Mouse (Mus musculus): ENCODE data around the gene Fam207a. TPM values are rescaled to one million over a fixed set of nuclear protein-coding genes. Genes with fewer than 3 reads are reported as not detected.

Fam207a gene
- polyA plus RNA-seq, 1 experiment from 2014 or later = 51.8 TPM

- no peak overlapping the region for H3K4me3 ChIP-seq
- H3K36me3 ChIP-seq = no peaks in the 10 kb centered on the region
- no peak overlapping the region for H3K27ac ChIP-seq
- 74% methylated on average over 1 of the region's 1 CpGs for WGBS
- no peak for DNase-seq (ENCODE audit: low spot score)
- no peaks in the 10 kb centered on the region for H3K27me3 ChIP-seq (ENCODE audit: low read depth, poor library complexity, severe bottlenecking)
- no peaks in the 10 kb centered on the region for H3K9me3 ChIP-seq (replicated peaks)
- H3K4me1 ChIP-seq = peaks cover 39% of the 10 kb centered on the region
These were observed 77.6 kb downstream of the Fam207a start for GRCm38 (mm10) chr10:77438021-77438420.

Other genes with a start within 250 kb of the Fam207a start
- 4.9 and 5.0 TPM in 2 replicates for gene Adarb1, start 97.5 kb downstream of the Fam207a start, polyA plus RNA-seq (2016; fragmentation: Nextera tagmentation; extraction: Ambion mirVana)
- 0.75 and 0.85 TPM in 2 replicates for gene Itgb2, start 14.5 kb upstream of the Fam207a start, polyA plus RNA-seq (2016; fragmentation: Nextera tagmentation; extraction: Ambion mirVana)
- 64.0 and 73.7 TPM in 2 replicates for gene Pttg1ip, start 65.9 kb upstream of the Fam207a start, polyA plus RNA-seq (2016; fragmentation: Nextera tagmentation; extraction: Ambion mirVana)
- 400 and 420 TPM in 2 replicates for gene Sumo3, start 90.3 kb upstream of the Fam207a start, polyA plus RNA-seq (2016; fragmentation: Nextera tagmentation; extraction: Ambion mirVana)
- 1.6 and 1.7 TPM in 2 replicates for gene Gm49325, start 90.4 kb upstream of the Fam207a start, polyA plus RNA-seq (2016; fragmentation: Nextera tagmentation; extraction: Ambion mirVana)
- gene Ube2g2, start 106.5 kb upstream of the Fam207a start, polyA plus RNA-seq (2016; fragmentation: Nextera tagmentation; extraction: Ambion mirVana) = 98.4 and 104 TPM in 2 replicates
- 0.59 and 0.74 TPM in 2 replicates for gene Tspear, start 170.8 kb upstream of the Fam207a start, polyA plus RNA-seq (2016; fragmentation: Nextera tagmentation; extraction: Ambion mirVana)
- gene Gm19402, start 175.0 kb upstream of the Fam207a start, polyA plus RNA-seq (2016; fragmentation: Nextera tagmentation; extraction: Ambion mirVana) = not detected in 2 replicates
- not detected in 2 replicates for gene Gm9508, start 181.4 kb upstream of the Fam207a start, polyA plus RNA-seq (2016; fragmentation: Nextera tagmentation; extraction: Ambion mirVana)
- not detected in 2 replicates for gene Gm10272, start 190.8 kb upstream of the Fam207a start, polyA plus RNA-seq (2016; fragmentation: Nextera tagmentation; extraction: Ambion mirVana)
- not detected in 2 replicates for gene Gm10024, start 195.7 kb upstream of the Fam207a start, polyA plus RNA-seq (2016; fragmentation: Nextera tagmentation; extraction: Ambion mirVana)
- gene Gm10142, start 200.0 kb upstream of the Fam207a start, polyA plus RNA-seq (2016; fragmentation: Nextera tagmentation; extraction: Ambion mirVana) = not detected in 2 replicates
- not detected in 2 replicates for gene Krtap12-1, start 204.8 kb upstream of the Fam207a start, polyA plus RNA-seq (2016; fragmentation: Nextera tagmentation; extraction: Ambion mirVana)
- gene Gm10100, start 210.7 kb upstream of the Fam207a start, polyA plus RNA-seq (2016; fragmentation: Nextera tagmentation; extraction: Ambion mirVana) = not detected in 2 replicates
- gene Gm18596, start 226.9 kb upstream of the Fam207a start, polyA plus RNA-seq (2016; fragmentation: Nextera tagmentation; extraction: Ambion mirVana) = not detected in 2 replicates
- gene Gm9736, start 235.6 kb upstream of the Fam207a start, polyA plus RNA-seq (2016; fragmentation: Nextera tagmentation; extraction: Ambion mirVana) = not detected in 2 replicates
- not detected in 2 replicates for gene Gm3233, start 243.9 kb upstream of the Fam207a start, polyA plus RNA-seq (2016; fragmentation: Nextera tagmentation; extraction: Ambion mirVana)

All from limb, embryonic 10.5 days (tissue).